ENCODE assay signal across 17 mouse cellular contexts in genomic region chr3:116474602-116475001, GRCm38 (mm10). TPM values are rescaled to one million over a fixed set of nuclear protein-coding genes. Genes with fewer than 3 reads are reported as not detected.
A peak's percentile ranks its signal among the peaks of the same experiment; 100 is the strongest.
DNase-seq lines count a peak whose midpoint lies in the region; ATAC-seq lines count a peak whose summit lies in the region.
"Had no signal": no experiment of that assay in that cellular context is flagged by ENCODE, and none has a peak within 500 bp of the region (broad histone marks: within the 10 kb centered on the region; RNA-seq: fewer than 3 reads in every experiment).

No protein-coding gene starts in this region.

- ATAC-seq in megakaryocyte, adult 5-6 weeks (ENCODE audit: poor library complexity, severe bottlenecking), result no peak
- ATAC-seq in CD4-positive, CD25-positive, alpha-beta regulatory T cell, adult 4 months, result peak; percentile 99
- ATAC-seq: intestine, embryonic 16.5 days had no signal

- peak overlapping the region; percentile 28 for H3K4me3 ChIP-seq in megakaryocyte, embryonic 14.5 days (replicated peaks)
- H3K4me3 ChIP-seq: embryonic facial prominence, embryonic 13.5 days; forebrain, embryonic 10.5 days; heart, embryonic 13.5 days; liver, embryonic 13.5 days; midbrain, embryonic 10.5 days had no signal

- peak; percentile 24 for DNase-seq in adrenal gland, postnatal 10 days
- peak; percentile 18 for DNase-seq in telencephalon, adult 2 months (ENCODE audit: low read depth, low spot score)
- no peak for DNase-seq in layer of hippocampus, postnatal 36 days
- DNase-seq in layer of hippocampus, adult 9-10 months (ENCODE audit: low spot score), result no peak
- DNase-seq: cerebellum, adult 2 months; gastrocnemius, postnatal 25 days; kidney, postnatal 14 days; liver, embryonic 13.5 days; thymus, postnatal 4 days had no signal

- H3K4me1 ChIP-seq in megakaryocyte, embryonic 14.5 days, result peaks cover 47% of the 10 kb centered on the region
- H3K4me1 ChIP-seq: midbrain, embryonic 10.5 days had no signal

- H3K9me3 ChIP-seq in megakaryocyte, embryonic 14.5 days, result no peaks in the 10 kb centered on the region
- H3K9me3 ChIP-seq: embryonic facial prominence, embryonic 13.5 days; forebrain, embryonic 10.5 days; heart, embryonic 13.5 days; liver, embryonic 13.5 days; midbrain, embryonic 10.5 days had no signal

- H3K27me3 ChIP-seq in megakaryocyte, embryonic 14.5 days (replicated peaks), result peaks cover 6% of the 10 kb centered on the region
- H3K27me3 ChIP-seq: embryonic facial prominence, embryonic 13.5 days; heart, embryonic 13.5 days had no signal

- H3K36me3 ChIP-seq in megakaryocyte, embryonic 14.5 days (replicated peaks; ENCODE audit: low read length), result no peaks in the 10 kb centered on the region
- H3K36me3 ChIP-seq: embryonic facial prominence, embryonic 13.5 days; forebrain, embryonic 10.5 days; heart, embryonic 13.5 days; liver, embryonic 13.5 days; midbrain, embryonic 10.5 days had no signal

RNA-seq across cellular contexts. Expression of gene Rtca, which starts 33.4 kb away (rescaled TPM):
- polyA plus RNA-seq in megakaryocyte, embryonic 14.5 days (2012; ENCODE audit: insufficient read depth, low replicate concordance), result 39.0 and 44.2 TPM in 2 replicates
- 46.7 and 70.9 TPM in 2 replicates for total RNA-seq in megakaryocyte, adult 5-6 weeks (2015)
- total RNA-seq in megakaryocyte, adult 5-6 weeks (2017), result 24.0 and 25.4 TPM in 2 replicates
- 10 to 100 TPM; 16.8 to 20.7 TPM for polyA plus RNA-seq in CD4-positive, CD25-positive, alpha-beta regulatory T cell, adult 4 months (2017; shearing (Covaris generic))
- total RNA-seq in adrenal gland, postnatal 10 days (2021), result 10 to 100 TPM; 35.4 to 37.2 TPM
- 10 to 100 TPM; 52.1 to 55.0 TPM for total RNA-seq in layer of hippocampus, postnatal 36 days (2021)

RNA-seq across cellular contexts. Expression of gene Dbt, which starts 38.3 kb away (rescaled TPM):
- 0.78 TPM in 1 of 2 replicates, not detected in the other for polyA plus RNA-seq in megakaryocyte, embryonic 14.5 days (2012; ENCODE audit: insufficient read depth, low replicate concordance)
- total RNA-seq in megakaryocyte, adult 5-6 weeks (2015), result 12.4 and 14.3 TPM in 2 replicates
- total RNA-seq in megakaryocyte, adult 5-6 weeks (2017), result 7.2 and 9.6 TPM in 2 replicates
- polyA plus RNA-seq in CD4-positive, CD25-positive, alpha-beta regulatory T cell, adult 4 months (2017; shearing (Covaris generic)), result 10 to 100 TPM; 12.5 to 13.6 TPM
- 10 to 100 TPM; 83.4 to 87.7 TPM for total RNA-seq in adrenal gland, postnatal 10 days (2021)
- 10 to 100 TPM; 17.5 to 24.7 TPM for total RNA-seq in layer of hippocampus, postnatal 36 days (2021)

RNA-seq across cellular contexts. Expression of gene Cdc14a, which starts 50.8 kb away (rescaled TPM):
- 0.91 and 2.2 TPM in 2 replicates for polyA plus RNA-seq in megakaryocyte, embryonic 14.5 days (2012; ENCODE audit: insufficient read depth, low replicate concordance)
- 21.0 and 22.1 TPM in 2 replicates for total RNA-seq in megakaryocyte, adult 5-6 weeks (2015)
- 21.7 and 26.2 TPM in 2 replicates for total RNA-seq in megakaryocyte, adult 5-6 weeks (2017)
- 10 to 100 TPM; 10.1 to 10.5 TPM for polyA plus RNA-seq in CD4-positive, CD25-positive, alpha-beta regulatory T cell, adult 4 months (2017; shearing (Covaris generic))
- total RNA-seq in adrenal gland, postnatal 10 days (2021), result 10 to 100 TPM; 10.3 to 12.7 TPM
- total RNA-seq in layer of hippocampus, postnatal 36 days (2021), result 1 to 10 TPM; 3.7 to 3.9 TPM

Comparison
In these comparisons a context has a peak if more than half of its experiments do, and no peak if none do; other contexts are left out.
1. DNase-seq: peak in adrenal gland, postnatal 10 days (single experiment) and telencephalon, adult 2 months (single experiment); none in layer of hippocampus, postnatal 36 days (0 of 2) and layer of hippocampus, adult 9-10 months (single experiment).